ENCODE assay signal across 37 mouse cellular contexts in genomic region chr3:14432381-14432780, GRCm38 (mm10). TPM values are rescaled to one million over a fixed set of nuclear protein-coding genes. Genes with fewer than 3 reads are reported as not detected.
"Had no signal": no experiment of that assay in that cellular context is flagged by ENCODE, and none has a peak within 500 bp of the region (broad histone marks: within the 10 kb centered on the region; RNA-seq: fewer than 3 reads in every experiment).

No protein-coding gene starts in this region.

- ATAC-seq: hindbrain, postnatal 0 days; intestine, embryonic 16.5 days had no signal

- H3K9ac ChIP-seq: heart, embryonic 12.5 days; hindbrain, embryonic 12.5 days; hindbrain, embryonic 14.5 days; limb, embryonic 13.5 days; limb, embryonic 15.5 days; liver, embryonic 14.5 days had no signal

- H3K27ac ChIP-seq: heart, adult 2 months; hindbrain, embryonic 10.5 days; hindbrain, embryonic 12.5 days; hindbrain, embryonic 14.5 days; hindbrain, postnatal 0 days; limb, embryonic 13.5 days; limb, embryonic 15.5 days; liver, embryonic 14.5 days had no signal

- H3K27me3 ChIP-seq: heart, embryonic 12.5 days; hindbrain, embryonic 12.5 days; limb, embryonic 13.5 days; limb, embryonic 15.5 days had no signal

- H3K36me3 ChIP-seq: heart, embryonic 12.5 days; hindbrain, embryonic 10.5 days; hindbrain, embryonic 12.5 days; limb, embryonic 13.5 days; limb, embryonic 15.5 days had no signal

- DNase-seq: gastrocnemius, postnatal 14 days; gastrocnemius, postnatal 36 days; heart, adult 2 months; heart, postnatal 10 days; heart, postnatal 4 days; kidney, adult 11 months; kidney, postnatal 10 days; kidney, postnatal 36 days; layer of hippocampus, adult 9-11 months; layer of hippocampus, postnatal 36 days; left cerebral cortex, postnatal 4 days had no signal

- H3K4me1 ChIP-seq: heart, embryonic 12.5 days; hindbrain, embryonic 10.5 days; hindbrain, embryonic 12.5 days; limb, embryonic 13.5 days; limb, embryonic 15.5 days had no signal

- H3K4me2 ChIP-seq: heart, embryonic 12.5 days; hindbrain, embryonic 12.5 days; hindbrain, embryonic 14.5 days; limb, embryonic 13.5 days; limb, embryonic 15.5 days; liver, embryonic 11.5 days had no signal

- H3K9me3 ChIP-seq: heart, embryonic 12.5 days; limb, embryonic 15.5 days had no signal

- H3K4me3 ChIP-seq: heart, adult 2 months; heart, embryonic 12.5 days; hindbrain, embryonic 10.5 days; hindbrain, embryonic 12.5 days; limb, embryonic 13.5 days; limb, embryonic 15.5 days had no signal

RNA-seq across cellular contexts. Expression of gene Slc7a12, which starts 48.1 kb away (rescaled TPM):
- total RNA-seq: gastrocnemius, adult 18-20 months; gastrocnemius, adult 8-10 months; gastrocnemius, postnatal 14 days; gastrocnemius, postnatal 36 days; heart, adult 2 months; heart, postnatal 10 days; heart, postnatal 25 days; heart, postnatal 4 days; hindbrain, postnatal 0 days; layer of hippocampus, adult 18-20 months; layer of hippocampus, adult 8-10 months; layer of hippocampus, postnatal 14 days; layer of hippocampus, postnatal 36 days; left cerebral cortex, adult 18-20 months; left cerebral cortex, adult 8-10 months; left cerebral cortex, postnatal 10 days; left cerebral cortex, postnatal 25 days; left cerebral cortex, postnatal 4 days had no signal
- polyA plus RNA-seq: heart, adult 2 months; heart, embryonic 12.5 days; heart, embryonic 14.5 days; heart, embryonic 16.5 days; hindbrain, embryonic 10.5 days; hindbrain, embryonic 12.5 days; hindbrain, embryonic 14.5 days; hindbrain, postnatal 0 days; intestine, embryonic 14.5 days; intestine, embryonic 16.5 days; large intestine, adult 2 months; limb, embryonic 11.5 days; limb, embryonic 13.5 days; limb, embryonic 15.5 days; liver, embryonic 11.5 days; liver, embryonic 14.5 days; liver, embryonic 16.5 days had no signal
